Mouse (Mus musculus) heart, adult 8-10 months (tissue): Measurements from ENCODE around the gene Rab22a. TPM values are rescaled to one million over a fixed set of nuclear protein-coding genes. Genes with fewer than 3 reads are reported as not detected.
A peak's percentile ranks its signal among the peaks of the same experiment; 100 is the strongest.
"Not testable (repeated sequence)": the region's sequence is repeated elsewhere in the genome, so short reads cannot be mapped to it uniquely, and the experiment has no call there.

Experiments
- DNase-seq: peaks from one replicate; pipeline ENCODE4 v3.0.0; 2022; ENCODE audit warnings: low spot score
- total RNA-seq, 4 experiments: library from RNA; stranded (reverse); gene quantifications; 2 replicates each; pipeline ENCODE4 v1.2.4; 2022

The Rab22a gene
- 10 to 100 TPM; 32.9 to 41.6 (median 36.0) TPM for total RNA-seq

DNA sequence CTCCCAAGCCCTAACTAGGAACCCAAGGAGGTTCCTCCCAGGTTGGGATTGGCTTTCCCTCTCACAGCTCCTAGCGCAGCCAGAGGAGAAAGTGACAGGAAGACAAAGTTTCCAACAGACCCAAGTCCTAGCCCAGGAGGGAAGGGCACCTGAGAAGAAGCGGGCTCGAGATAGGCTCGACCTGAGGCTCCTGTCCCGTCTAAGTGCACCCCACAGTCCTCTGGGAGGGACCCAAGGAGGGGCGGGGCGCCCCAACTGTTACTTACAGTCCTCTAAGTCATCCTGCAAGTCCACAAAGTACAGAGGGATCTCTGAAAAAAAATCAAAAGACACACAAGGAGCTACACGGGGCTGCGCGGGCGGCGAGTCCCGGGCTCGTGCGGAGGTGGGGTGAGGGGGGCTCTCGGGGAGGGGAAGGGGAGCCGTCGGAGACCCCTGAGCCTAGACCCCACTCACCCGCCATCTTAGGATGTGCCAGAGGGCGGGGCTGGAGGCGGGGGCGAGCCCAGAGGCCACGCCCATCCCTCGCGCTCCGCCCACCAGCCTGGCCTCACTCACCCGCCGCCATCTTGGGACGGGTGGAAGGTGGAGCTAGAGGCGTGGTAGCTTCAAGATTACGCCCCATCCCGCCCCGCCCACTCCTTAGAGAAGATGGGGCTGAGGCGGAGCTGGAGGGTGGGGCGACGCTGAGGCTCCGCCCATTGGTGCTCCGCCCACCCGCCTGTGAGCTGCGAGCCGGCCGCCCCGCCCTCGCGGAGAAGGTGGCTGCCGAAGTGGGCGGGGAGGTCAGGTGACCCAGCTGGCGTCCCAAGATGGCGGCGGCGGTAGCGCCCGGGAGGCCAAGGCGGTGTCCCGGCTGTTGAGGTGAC, at the start of gene Rab22a:
Rab22a (plus strand) TSS at position 704 of the 869 bp plus-strand sequence.
- DNase-seq: peak; percentile 95

DNA sequence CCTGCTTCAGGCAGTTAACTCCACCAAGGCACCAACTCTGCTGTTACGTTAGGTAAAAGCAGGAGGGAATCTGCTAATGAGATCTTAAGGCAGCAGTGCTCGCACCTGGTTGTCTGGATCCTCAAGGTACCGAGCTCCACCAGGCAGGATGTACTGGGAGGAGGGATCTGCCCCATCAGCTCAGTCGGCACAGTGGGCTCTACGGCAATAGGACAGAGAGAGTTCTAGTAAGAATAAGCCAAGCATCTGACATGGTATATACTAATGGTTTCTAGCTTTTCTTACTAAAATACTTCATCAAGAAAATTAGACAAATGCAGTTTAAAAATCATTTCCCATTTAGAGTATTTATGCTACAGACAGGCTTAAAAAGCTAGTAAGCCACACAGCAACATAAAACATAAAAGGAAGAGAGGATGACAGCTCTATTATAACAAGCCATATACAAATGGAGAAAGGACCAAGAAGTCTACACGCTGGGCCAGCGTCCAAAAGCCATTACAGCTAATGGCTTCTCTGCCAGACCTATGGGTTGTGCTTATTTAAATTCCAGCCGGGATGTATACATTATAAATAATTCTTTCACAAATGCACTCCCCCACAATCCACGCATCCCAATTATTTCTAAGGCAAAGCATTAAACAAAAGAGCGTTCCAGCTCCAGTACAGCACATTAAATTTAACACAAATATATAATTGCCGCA, 44.0 kb upstream of the Rab22a start:
- DNase-seq: no peak

DNA sequence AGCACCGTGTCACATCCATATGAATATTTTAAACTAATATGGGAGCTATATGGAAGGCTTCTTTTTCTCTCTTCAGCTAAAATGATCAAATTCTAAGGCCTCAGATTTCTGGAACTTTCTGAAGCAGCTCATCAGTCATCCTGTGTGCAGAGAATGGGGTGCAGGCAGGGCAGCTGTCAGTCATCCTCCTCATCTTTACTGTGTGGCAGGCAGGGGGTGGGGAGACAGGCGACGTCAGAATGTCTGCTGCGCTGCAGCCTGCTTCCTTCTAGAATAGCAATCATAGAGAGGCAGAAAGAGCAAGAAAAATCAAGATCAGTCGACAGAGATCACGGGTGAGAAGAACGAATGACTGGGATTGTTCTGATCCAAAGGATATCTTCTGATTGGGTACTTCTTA, 43.4 kb upstream of the Rab22a start:
- no peak for DNase-seq

DNA sequence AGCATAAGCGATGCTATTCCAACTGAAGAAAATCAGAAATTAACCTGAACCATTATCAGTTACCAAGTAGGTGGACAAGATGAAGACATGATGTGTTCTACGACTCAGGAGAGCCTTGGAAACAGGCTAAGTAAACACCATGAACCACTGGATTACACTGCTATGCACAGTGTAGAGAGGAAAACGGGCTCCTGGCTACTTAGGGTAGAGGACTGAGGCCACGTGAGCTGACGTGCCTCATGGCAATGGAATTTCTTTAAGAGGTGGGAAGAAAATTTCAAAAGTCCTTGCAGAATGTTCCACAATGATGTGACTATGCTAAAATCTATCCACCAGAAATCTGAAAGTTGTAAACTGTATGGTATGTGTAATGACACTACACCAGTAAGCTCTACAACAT, 40.4 kb upstream of the Rab22a start:
- DNase-seq: no peak

DNA sequence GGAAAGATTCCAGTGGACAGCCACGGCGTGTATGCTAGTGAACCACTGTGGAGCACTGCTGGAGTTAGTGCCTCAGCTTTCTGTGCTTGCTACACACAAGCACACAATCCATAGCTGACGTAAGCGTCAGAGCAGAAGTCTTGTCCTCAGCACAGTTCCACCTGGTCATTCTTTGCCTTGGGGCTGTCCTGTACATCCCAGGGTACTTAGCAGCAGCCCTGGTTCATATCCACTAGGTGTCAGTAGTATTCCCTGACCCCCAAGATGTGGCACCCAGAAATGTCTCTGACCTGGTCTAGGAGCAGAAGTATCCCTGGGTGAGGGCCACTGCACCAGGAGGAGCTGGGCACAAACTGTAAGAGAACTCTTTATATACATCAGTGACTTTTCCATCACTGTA, 38.9 kb upstream of the Rab22a start:
- no peak for DNase-seq

DNA sequence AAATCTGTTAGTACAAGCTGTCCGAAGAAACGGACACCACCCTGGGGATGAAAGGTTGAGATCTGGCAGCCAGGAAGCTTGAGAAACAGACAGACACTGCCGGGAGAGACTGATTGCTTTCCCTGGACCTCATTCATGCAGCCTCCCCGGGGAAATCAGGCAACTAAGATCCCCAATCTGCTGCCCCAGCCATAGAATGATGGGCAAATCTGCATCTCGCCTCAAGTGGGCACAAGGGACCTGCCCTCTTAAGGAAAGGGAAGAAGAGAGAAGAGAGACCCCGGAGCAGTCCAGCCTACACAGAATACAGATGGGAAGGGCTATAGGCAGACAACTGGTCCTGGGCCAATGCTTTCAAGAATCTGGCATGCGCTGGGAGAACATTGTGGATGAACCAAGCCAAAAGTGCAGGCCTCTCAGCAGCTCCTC, 37.4 kb upstream of the Rab22a start:
- peak; percentile 64 for DNase-seq

DNA sequence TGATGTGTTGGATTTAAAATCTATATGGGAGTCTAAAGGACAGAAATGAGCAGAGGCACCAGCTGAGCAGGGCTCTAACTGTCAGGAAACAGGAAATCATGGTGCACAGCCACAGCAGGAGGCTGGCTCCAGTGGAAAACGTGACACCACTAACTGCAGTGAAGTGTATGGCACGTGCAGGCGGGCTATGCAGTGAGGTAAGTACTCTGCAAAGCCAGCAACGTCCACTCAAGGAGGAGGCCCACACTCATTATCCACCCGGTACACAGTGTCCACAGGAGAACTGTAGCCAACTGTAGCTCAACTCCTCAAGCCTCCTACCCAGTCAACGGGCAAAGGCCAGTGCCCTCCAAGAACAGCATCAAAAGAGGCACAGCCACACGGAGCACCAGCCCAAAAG, 34.9 kb upstream of the Rab22a start:
- DNase-seq: no peak

DNA sequence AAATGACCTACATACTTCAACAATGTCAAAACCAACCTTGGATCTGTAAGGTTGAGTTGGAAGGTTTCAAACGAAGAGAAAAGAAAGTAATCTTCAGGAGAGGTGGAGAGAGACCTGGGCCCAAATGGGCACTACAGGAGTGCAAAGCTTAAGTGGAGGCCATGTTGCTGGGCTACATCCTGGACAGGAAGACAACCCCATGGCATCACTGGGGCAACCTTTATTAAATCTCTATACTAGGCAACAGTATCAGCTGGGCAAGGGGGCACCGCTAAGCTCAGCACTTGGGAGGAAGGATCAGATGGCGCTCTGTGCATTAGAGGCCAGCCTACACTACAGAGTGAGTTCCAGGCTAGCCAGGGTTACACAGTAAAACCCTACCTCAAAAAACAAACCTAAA, 33.8 kb upstream of the Rab22a start:
- DNase-seq: no peak

DNA sequence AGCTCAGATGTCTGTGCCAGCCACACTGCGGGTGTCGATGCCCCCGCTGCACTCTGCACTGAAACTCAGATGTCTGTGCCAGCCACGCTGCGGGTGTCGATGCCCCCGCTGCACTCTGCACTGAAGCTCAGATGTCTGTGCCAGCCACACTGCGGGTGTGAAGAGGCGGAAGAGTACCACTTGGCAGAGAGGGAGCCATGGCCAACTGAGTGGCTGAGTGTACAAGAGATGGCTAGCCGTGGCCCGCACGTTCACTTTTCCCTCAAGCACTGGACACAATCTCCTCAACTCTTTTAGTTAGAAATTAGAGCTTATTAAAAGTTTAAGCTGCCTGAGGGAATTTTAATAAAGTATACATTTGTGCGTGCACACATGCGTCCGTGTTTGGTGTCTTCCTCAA, 25.5 kb upstream of the Rab22a start:
- not testable (repeated sequence) for DNase-seq

DNA sequence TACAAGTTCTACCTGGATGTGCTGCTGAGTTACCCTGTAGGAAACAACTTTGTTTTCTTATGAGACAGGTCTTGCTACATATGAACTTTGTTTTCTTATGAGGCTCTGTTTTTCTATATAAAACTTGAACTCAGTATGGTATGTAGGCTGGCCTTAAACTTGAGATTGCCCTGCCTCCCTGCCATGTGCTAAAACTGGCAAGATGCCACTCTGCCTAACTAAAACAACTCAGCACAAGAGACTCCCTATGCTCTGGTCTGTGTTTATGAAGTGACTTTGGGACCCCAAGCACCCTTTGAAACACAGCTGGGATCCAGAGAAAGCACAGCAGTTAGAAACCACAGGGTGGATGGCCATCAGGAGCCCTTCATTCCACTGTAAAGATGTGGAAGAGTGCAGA, 18.2 kb upstream of the Rab22a start:
- no peak for DNase-seq

DNA sequence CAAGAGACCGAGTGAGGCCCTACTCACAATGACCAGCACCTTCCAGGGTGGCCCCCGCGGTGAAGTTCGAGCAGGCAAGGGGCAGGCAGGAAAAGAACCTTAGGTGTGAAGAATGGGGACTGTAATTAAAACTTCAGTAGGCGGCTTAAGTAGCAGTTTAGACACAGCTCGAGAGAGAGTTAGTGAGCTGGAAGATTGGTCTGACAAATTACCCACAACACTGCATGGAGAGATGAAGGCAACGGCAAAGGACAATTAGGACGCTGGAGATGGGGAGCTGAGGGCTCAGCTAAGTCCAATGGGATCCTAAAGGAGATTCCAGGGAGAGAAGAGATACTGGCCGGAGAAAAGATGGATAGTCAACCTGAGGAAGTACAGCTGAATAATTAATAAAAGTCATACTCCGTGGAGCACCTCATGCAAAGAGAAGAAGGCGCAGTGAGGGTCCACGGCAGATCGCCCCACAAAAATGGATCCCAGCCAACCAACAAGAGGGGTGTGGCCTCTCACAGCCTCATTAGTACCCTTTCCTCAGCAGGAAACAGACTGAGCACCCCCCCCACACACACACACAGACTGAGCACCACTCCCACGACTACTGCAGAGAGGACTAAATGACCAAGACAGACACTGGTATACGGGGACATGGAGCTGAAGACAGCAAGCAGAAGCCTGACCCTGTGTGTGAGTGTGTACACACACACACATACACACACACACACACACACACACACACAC, 17.1 kb upstream of the Rab22a start:
- no peak for DNase-seq

DNA sequence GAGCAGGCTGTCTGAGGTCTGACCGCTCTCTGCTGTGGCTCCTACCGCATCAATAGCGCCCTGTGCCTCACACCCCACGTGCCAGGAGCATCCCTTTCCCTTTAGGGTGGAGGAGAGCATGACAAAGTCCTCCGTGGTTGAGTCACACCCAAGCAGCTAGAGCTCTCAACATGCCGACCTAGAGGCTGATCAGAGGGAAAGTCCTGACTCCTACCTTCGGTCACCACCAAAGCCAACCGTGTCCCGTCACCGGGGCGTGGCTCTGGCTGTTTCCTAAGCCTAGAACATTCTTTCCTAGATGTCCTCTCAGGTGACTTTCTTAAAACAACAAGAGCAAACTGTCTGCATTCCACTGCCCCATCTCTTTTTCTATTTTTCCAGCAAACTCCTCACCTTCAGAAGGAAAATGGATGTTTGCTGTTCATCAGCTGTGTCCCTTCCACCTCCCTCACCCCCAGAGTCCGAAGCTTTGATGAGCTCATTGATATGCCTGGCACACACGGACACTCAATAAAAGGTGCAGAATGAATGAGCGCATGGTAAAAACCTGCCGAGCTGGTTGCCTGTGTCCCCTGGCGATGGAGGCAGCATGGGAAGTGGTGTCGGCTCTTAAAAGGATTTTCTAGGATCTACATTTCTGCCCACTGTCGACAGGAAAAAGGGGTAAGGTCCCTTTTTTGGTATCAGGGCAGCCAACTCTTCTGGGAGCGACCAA, 12.2 kb upstream of the Rab22a start:
- DNase-seq: no peak

DNA sequence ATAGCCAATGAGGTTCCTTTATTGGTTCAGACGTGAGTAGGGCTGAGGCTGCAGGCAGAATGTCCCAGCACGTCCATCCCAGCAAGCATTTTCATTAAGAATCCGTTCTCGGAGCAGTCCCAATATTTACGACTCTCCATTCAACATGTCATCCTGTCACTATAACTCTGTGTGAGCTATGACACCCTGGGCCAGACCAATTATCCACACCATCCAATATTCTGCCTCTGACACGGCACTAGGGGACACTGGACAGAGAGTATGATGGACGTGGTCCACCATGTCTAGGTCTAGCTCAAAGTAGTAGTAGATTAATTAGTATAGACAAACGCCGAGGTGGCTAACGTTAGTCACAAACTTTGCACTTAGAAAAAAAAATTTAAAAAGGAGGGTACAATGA, 9.8 kb upstream of the Rab22a start:
- no peak for DNase-seq

DNA sequence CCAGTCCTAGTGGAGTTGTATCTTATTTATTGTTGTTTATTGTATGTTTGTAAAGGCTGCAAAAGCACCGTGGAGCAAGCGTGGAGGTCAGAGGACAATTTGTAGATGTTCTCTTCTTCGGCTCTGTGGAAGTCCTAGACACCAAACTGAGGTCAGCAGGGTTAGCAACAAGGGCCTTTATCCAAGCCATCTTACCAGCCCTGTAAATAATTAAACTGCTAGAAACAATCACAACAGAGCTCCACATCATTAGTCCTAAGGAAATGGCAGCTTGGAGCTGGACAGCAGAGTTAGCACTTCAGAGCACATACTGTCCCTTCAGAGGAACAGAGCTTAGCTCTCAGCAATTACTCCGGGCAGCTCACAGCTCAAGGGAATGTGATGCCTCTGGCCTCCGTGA, 6.0 kb upstream of the Rab22a start:
- DNase-seq: no peak

DNA sequence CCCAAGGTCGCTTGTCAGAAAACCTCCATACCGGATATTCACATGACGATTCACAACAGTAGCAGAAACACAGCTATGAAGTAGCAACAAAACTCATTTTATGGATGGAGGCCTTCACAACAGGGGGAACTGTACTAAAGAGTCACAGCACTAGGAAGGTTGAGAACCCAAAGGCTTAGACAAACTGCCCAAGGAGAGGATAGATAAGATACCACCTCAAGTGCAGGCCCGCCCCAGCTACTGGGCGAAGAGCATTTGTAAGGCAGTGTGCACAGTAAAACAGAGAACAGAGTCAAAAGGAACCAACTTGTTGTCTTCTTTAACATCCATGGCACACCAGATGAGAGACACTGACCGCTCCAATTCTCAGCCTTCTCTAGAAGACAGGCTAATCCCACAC, 1.8 kb upstream of the Rab22a start:
- no peak for DNase-seq

DNA sequence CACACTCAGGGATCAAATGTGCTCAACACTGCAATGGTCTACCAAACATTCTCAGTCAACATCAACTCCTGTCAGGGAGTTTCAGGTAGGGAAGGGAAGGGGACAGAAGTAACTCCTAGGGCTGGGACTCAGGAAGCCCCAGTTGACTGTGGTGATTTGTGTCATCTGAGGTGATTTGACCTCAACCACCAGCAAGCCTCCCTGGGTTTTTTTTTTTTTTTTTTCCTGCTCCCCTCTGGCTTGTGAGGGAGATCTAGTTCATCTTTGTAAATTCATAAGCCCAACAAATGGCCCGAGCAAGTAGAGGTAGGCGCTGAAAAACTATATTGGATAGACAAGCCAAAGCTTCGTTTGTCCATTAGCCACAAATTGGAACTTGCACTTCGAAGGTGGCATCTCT, 1.0 kb upstream of the Rab22a start:
- no peak for DNase-seq

DNA sequence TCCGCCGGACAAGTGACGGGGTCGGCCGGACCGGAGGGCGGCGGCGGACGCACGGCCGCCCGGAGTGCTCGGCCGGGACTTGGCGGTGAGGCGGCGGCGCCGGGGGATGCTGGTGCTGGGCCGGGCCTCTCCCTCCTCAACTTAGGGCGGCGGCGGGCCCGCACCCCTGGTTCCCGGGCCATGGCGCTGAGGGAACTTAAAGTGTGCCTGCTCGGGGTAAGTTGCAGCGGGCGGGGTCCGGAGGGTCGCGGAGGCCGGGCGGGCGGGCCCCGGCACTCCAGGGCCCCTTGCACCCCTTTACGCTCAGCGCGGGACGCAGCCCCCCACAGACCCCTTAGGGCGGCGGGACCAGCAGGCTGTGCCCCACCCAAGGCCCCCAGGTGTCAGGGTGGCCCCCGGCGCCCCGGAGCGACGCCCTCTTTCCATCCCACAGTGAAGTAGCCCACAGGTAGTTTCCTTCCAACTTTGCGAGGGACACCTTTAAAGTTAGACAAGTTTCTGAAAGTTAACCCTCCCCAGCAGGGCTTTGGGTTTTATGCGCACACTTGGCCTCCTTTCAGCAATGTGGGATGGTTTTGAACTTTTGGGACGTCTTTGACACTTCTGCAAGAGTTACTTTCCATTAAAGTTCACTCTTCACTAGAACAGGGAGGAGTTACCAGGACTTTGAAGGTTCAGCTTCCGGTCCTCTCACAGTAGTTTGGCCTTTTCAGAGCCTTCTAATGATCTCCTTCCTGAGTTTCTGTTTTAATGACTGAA, 545 bp downstream of the Rab22a start:
- DNase-seq: no peak

DNA sequence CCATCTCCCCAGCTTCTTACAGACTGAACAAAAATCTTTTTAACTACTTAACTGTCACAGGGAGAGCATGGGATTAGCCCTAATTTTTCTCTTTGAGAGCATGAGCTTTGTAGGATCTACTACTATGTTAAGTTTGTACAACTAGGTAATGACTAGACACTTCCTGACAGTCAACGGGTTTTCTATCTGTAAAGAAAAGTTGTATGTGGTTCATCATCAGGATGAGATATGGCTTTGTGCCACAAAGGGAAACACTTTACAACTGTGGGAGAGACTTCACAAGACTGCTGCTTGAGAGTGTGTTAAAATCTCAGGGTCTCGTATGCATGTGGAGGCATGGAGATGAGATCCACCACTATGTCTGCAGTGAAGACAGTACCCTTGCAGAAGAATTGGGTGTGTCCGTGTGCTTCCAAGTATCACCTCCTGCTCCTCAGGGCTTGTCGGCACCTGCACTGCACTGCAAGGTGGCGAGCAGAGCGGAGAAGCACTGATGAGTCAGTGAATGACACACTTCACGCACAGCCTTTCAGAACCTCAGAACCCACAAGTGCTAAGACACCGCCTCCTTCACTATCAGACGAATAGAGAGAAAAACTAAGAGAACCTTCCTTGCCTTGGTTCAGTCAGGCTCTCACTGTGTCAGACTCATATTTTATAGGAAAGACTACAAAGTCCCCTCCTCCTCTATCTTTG, 2.8 kb downstream of the Rab22a start:
- DNase-seq: no peak

DNA sequence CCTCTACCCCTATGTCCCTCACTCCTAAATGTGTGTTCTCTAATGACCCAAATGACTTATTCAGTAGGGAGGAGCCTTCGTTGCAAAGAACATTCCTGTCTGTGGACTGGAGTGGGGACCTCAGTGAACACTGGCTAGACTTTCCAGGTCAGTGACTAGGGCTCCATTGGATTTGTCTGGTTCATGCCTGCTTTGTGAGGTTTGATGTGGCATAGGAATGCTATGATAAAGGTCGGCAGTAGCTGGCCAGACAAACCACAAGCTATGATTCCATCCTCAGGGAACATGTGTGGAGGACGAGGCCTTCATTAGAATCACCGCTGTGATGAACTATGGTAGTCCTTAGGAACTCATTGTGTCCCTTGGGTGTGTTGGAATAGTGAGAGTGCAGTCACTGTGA, 5.2 kb downstream of the Rab22a start:
- DNase-seq: no peak

DNA sequence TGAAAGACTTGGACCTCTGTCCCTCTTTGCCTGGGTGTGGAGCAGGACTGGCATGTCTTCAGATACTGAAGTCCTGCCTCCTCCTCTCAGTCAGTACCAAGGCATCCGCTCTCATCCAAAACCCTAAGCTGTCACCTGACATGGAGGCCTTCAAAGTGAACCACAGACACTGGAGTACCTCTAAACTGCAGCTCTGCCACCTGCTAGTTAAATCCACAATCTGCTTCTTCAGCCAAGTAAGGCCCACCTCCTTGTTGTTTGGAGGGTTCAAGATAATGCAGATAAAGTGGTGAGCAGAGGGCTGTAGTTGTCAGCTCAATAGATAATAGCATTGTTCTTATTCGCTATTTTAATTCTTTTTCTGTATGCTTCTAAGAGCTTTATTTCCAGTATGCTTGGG, 5.7 kb downstream of the Rab22a start:
- DNase-seq: no peak
